Mouse (Mus musculus) gastrocnemius, adult 8-10 months (tissue): ENCODE results near the gene Hipk2. TPM values are rescaled to one million over a fixed set of nuclear protein-coding genes. Genes with fewer than 3 reads are reported as not detected.
A peak's percentile ranks its signal among the peaks of the same experiment; 100 is the strongest.

Experiments
- DNase-seq, 2 experiments: peaks; one replicate each; pipeline ENCODE4 v3.0.0; 2022; ENCODE audit warnings: low spot score in 2 of 2
- total RNA-seq, 4 experiments: library from RNA; stranded (reverse); gene quantifications; 2 replicates each; pipeline ENCODE4 v1.2.4; 2022

Hipk2 gene
- total RNA-seq, 4 experiments from 2014 or later, result 65.2 to 144 (median 96.6) TPM

GRCm38 (mm10) chr6:38795096-38795816 is 80.7 kb downstream of the Hipk2 start:
- DNase-seq, result no peak

- peak in 1 of 2 experiments; percentile 18 for DNase-seq
Measured at GRCm38 (mm10) chr6:38792966-38793365, 83.0 kb downstream of the Hipk2 start.

- DNase-seq, result no peak
Measured at GRCm38 (mm10) chr6:38789221-38789810, 86.6 kb downstream of the Hipk2 start.

GRCm38 (mm10) chr6:38787811-38788509 is 88.0 kb downstream of the Hipk2 start:
- DNase-seq, result no peak

GRCm38 (mm10) chr6:38787134-38787533 is 88.8 kb downstream of the Hipk2 start:
- no peak for DNase-seq

- no peak for DNase-seq
Measured at GRCm38 (mm10) chr6:38785747-38786146, 90.2 kb downstream of the Hipk2 start.

GRCm38 (mm10) chr6:38779411-38779810 is 96.6 kb downstream of the Hipk2 start:
- DNase-seq, result no peak

- DNase-seq, result no peak
Measured at GRCm38 (mm10) chr6:38778887-38779286, 97.1 kb downstream of the Hipk2 start.

- no peak for DNase-seq
Measured at GRCm38 (mm10) chr6:38776000-38776584, 99.9 kb downstream of the Hipk2 start.

GRCm38 (mm10) chr6:38772836-38773518 is 103.0 kb downstream of the Hipk2 start:
- no peak for DNase-seq

GRCm38 (mm10) chr6:38771061-38771667 is 104.8 kb downstream of the Hipk2 start:
- DNase-seq, result no peak

GRCm38 (mm10) chr6:38769627-38770026 is 106.3 kb downstream of the Hipk2 start:
- DNase-seq, result no peak

- peak in 1 of 2 experiments; percentile 17 for DNase-seq
Measured at GRCm38 (mm10) chr6:38762588-38763265, 113.2 kb downstream of the Hipk2 start.

- DNase-seq, result no peak
Measured at GRCm38 (mm10) chr6:38762006-38762405, 114.0 kb downstream of the Hipk2 start.

GRCm38 (mm10) chr6:38760911-38761706 is 114.9 kb downstream of the Hipk2 start:
- DNase-seq, result no peak

- DNase-seq, result no peak
Measured at GRCm38 (mm10) chr6:38759922-38760620, 115.9 kb downstream of the Hipk2 start.

GRCm38 (mm10) chr6:38759186-38759585 is 116.8 kb downstream of the Hipk2 start:
- no peak for DNase-seq

GRCm38 (mm10) chr6:38757597-38757996 is 118.4 kb downstream of the Hipk2 start:
- DNase-seq, result no peak

- DNase-seq, result no peak
Measured at GRCm38 (mm10) chr6:38756968-38757367, 119.0 kb downstream of the Hipk2 start.
